In the genomic region with DNA sequence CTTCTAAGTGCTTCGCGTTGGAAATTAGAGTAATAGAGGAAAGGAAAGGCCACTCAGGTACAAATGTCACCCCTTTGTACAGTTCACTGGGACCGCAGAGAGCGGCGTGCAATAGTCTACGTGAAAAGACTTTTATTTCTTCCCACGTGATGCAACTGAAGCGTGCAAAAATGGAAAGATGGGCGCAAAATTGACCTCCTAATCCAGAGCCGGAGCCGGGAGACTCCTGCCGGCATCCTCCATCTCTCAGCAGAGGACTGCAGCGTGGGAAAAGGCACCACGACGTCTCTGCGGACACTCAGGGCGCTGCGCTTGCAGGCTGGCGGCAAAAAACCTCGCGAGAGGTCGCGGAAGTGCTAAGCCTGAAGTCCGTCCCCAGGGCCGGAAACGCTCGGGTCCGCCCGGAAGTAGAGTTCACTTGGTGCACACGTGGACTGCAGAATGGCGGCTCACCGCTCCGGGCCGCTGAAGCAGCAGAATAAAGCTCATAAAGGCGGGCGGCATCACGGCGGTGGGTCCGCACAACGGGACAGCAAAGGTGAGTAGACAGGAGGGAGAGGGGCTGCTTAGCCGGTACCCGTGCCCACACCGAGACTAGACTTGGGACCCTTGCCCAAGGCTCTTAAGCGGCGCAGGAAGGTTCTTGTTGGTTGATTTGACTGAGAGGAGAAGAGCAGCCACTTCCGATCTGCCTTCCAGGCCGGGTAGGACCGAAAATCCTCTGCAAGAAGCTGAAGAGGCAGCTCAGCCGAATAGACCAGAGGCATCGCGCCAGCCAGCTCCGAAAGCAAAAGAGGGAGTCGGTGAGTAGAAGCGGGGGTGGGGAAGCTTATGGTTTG, we compare ENCODE assay signal across 8 mouse cellular contexts. TPM values are rescaled to one million over a fixed set of nuclear protein-coding genes. Genes with fewer than 3 reads are reported as not detected.
DNase-seq lines count a peak whose midpoint lies in the region; ATAC-seq lines count a peak whose summit lies in the region.

A gene (plus strand): TSS at position 394 of the 839 bp plus-strand sequence.

- peak; percentile 85 for ATAC-seq in CD4-positive, CD25-positive, alpha-beta regulatory T cell, adult 4 months
- ATAC-seq in heart, embryonic 14.5 days (ENCODE audit: insufficient number of reproducible peaks, insufficient read depth, low FRiP score, low read depth): peak; percentile 83
- ATAC-seq in liver, embryonic 15.5 days (ENCODE audit: insufficient read depth): peak; percentile 76
- ATAC-seq in neural tube, embryonic 12.5 days (ENCODE audit: low FRiP score, low read depth): peak; percentile 79

- H3K9ac ChIP-seq in heart, embryonic 14.5 days (ENCODE audit: low read length): peak within 1 kb of the TSS; percentile 84
- H3K9ac ChIP-seq in liver, embryonic 15.5 days: peak within 1 kb of the TSS; percentile 68
- peak within 1 kb of the TSS; percentile 80 for H3K9ac ChIP-seq in neural tube, embryonic 12.5 days

- no peaks in the 10 kb centered on the region for H3K27me3 ChIP-seq in heart, embryonic 14.5 days (ENCODE audit: control insufficient read depth, insufficient read depth, low read length)
- no peaks in the 10 kb centered on the region for H3K27me3 ChIP-seq in liver, embryonic 15.5 days
- H3K27me3 ChIP-seq in neural tube, embryonic 12.5 days (replicated peaks): no peaks in the 10 kb centered on the region

- peak; percentile 71 for DNase-seq in fibroblast of lung, adult 2 months (ENCODE audit: low read depth)
- peak; percentile 95 for DNase-seq in kidney, postnatal 14 days
- DNase-seq in telencephalon, adult 2 months (ENCODE audit: low read depth, low spot score): peak; percentile 92

- peak within 1 kb of the TSS; percentile 76 for H3K4me3 ChIP-seq in brown adipose tissue, adult 24 weeks (ENCODE audit: insufficient read depth, low read depth, low read length)
- peak within 1 kb of the TSS; percentile 88 to 91 for H3K4me3 ChIP-seq in heart, embryonic 14.5 days (ENCODE audit: control insufficient read depth in 1 of 2, insufficient read depth in 1 of 2, low read depth in 1 of 2, low read length in 2 of 2)
- peak within 1 kb of the TSS; percentile 80 for H3K4me3 ChIP-seq in liver, embryonic 15.5 days (replicated peaks)
- H3K4me3 ChIP-seq in neural tube, embryonic 12.5 days: peak within 1 kb of the TSS; percentile 87

- WGBS in heart, embryonic 14.5 days: under 1% methylated on average over 54 of the region's 54 CpGs
- WGBS in liver, embryonic 15.5 days (ENCODE audit: insufficient replicate concordance): under 1% methylated on average over 54 of the region's 54 CpGs
- under 1% methylated on average over 54 of the region's 54 CpGs for WGBS in neural tube, embryonic 12.5 days

- peak within 1 kb of the TSS; percentile 96 for H3K4me2 ChIP-seq in heart, embryonic 14.5 days (ENCODE audit: low read length)
- peak within 1 kb of the TSS; percentile 100 for H3K4me2 ChIP-seq in liver, embryonic 15.5 days
- peak within 1 kb of the TSS; percentile 98 for H3K4me2 ChIP-seq in neural tube, embryonic 12.5 days (replicated peaks)

- no peaks in the 10 kb centered on the region for H3K4me1 ChIP-seq in brown adipose tissue, adult 24 weeks (ENCODE audit: control insufficient read depth, insufficient read depth, insufficient read length, low read length)
- peaks cover 0 to 15% of the 10 kb centered on the region in 2 experiments; a peak in 3 of 4 replicates for H3K4me1 ChIP-seq in heart, embryonic 14.5 days (ENCODE audit: control insufficient read depth in 2 of 2, insufficient read depth in 2 of 2, low read length in 2 of 2)
- peaks cover 48% of the 10 kb centered on the region for H3K4me1 ChIP-seq in liver, embryonic 15.5 days (replicated peaks)
- H3K4me1 ChIP-seq in neural tube, embryonic 12.5 days: peaks cover 16% of the 10 kb centered on the region; the same call in 1 of the 2 replicates

- no peaks in the 10 kb centered on the region for H3K9me3 ChIP-seq in heart, embryonic 14.5 days (ENCODE audit: control insufficient read depth, low read length)
- no peaks in the 10 kb centered on the region for H3K9me3 ChIP-seq in liver, embryonic 15.5 days (replicated peaks)
- no peaks in the 10 kb centered on the region for H3K9me3 ChIP-seq in neural tube, embryonic 12.5 days

- H3K36me3 ChIP-seq in heart, embryonic 14.5 days (ENCODE audit: control insufficient read depth, insufficient read depth, low read length): peaks cover 38% of the 10 kb centered on the region
- peaks cover 34% of the 10 kb centered on the region for H3K36me3 ChIP-seq in liver, embryonic 15.5 days (replicated peaks)
- peaks cover 32% of the 10 kb centered on the region for H3K36me3 ChIP-seq in neural tube, embryonic 12.5 days

- H3K27ac ChIP-seq in brown adipose tissue, adult 24 weeks (replicated peaks; ENCODE audit: low read depth, low read length): peak within 1 kb of the TSS; percentile 44
- H3K27ac ChIP-seq in heart, embryonic 14.5 days (replicated peaks in 1 of 2; ENCODE audit: control insufficient read depth in 1 of 2, insufficient read depth in 1 of 2, low read depth in 2 of 2, low read length in 2 of 2): peak within 1 kb of the TSS; percentile 68 to 81
- peak within 1 kb of the TSS; percentile 80 for H3K27ac ChIP-seq in liver, embryonic 15.5 days (replicated peaks)
- peak within 1 kb of the TSS; percentile 86 for H3K27ac ChIP-seq in neural tube, embryonic 12.5 days

RNA-seq across cellular contexts. Expression of the gene that starts here (rescaled TPM):
- polyA plus RNA-seq in CD4-positive, CD25-positive, alpha-beta regulatory T cell, adult 4 months (2017; shearing (Covaris generic)): 10 to 100 TPM; 38.5 to 53.0 TPM
- 7.0 and 8.4 TPM in 2 replicates for polyA plus RNA-seq in brown adipose tissue, adult 24 weeks (2012; ENCODE audit: insufficient read depth, insufficient read length, missing spikeins)
- 24.7 and 26.1 TPM in 2 replicates for polyA plus RNA-seq in heart, embryonic 14.5 days (2014; fragmentation: Nextera tagmentation; extraction: Ambion mirVana)
- polyA plus RNA-seq in liver, embryonic 15.5 days (2015; fragmentation: Nextera tagmentation; extraction: Ambion mirVana): 19.7 and 20.0 TPM in 2 replicates
- polyA plus RNA-seq in neural tube, embryonic 12.5 days (2016; fragmentation: Nextera tagmentation; extraction: Ambion mirVana): 35.2 and 38.3 TPM in 2 replicates

Comparison
In these comparisons a context has a peak if more than half of its experiments do, and no peak if none do; other contexts are left out.
1. Peak in every context shown above with its lines: DNase-seq, ATAC-seq, H3K4me3 ChIP-seq and H3K27ac ChIP-seq.